Mouse (Mus musculus): Measurements from ENCODE around the gene Dbx2.

The Dbx2 gene

DNA sequence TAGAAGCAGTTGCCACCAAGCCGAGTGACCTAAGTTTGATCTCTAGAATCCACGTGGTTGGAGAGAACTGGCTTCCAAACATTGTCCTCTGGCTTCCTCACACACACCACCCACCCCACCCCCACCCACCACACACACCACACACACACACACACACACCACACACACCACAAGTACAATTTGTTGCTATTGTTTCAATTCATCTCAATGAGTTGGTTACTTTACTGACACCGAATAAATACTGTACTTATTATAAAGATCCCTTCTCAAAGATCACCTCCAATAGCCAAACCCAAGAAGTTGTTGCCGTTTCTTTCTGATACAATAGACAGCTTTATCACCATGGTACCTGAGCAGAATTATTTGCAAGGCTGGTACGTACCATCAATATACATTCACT lies at the start of gene Dbx2:
Dbx2 (minus strand) TSS at position 101 of the 400 bp plus-strand sequence.
- no peak for DNase-seq (ENCODE audit: low read depth, low spot score)

GRCm38 (mm10) chr15:95702206-95702605 lies 46.4 kb upstream of the Dbx2 start:
- DNase-seq (ENCODE audit: low read depth, low spot score): no peak

- no peak for DNase-seq (ENCODE audit: low read depth, low spot score)
Measured at GRCm38 (mm10) chr15:95701573-95701972, 45.8 kb upstream of the Dbx2 start.

- DNase-seq (ENCODE audit: low read depth, low spot score): no peak
Measured at GRCm38 (mm10) chr15:95699371-95699770, 43.6 kb upstream of the Dbx2 start.

GRCm38 (mm10) chr15:95693759-95694158 lies 38.0 kb upstream of the Dbx2 start:
- DNase-seq (ENCODE audit: low read depth, low spot score): no peak

DNA sequence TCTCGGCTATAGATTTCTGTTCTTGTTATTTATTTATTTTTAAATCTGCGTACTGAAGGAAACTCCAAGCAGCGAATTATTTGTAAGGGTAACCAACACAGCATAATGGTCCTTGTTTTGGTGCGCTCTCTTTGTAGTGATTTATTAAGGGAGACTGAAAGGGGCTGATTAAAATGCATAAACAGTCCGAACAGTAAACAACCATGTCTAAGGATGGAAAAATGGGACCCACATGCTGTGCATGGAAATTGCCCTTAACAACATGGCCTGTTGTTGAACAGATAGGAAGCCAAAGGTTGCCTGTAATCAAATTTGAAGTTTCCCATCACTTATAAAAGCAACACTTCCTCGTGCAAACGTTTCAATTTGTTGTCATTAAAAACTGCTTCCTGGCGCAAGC lies 35.8 kb upstream of the Dbx2 start:
- no peak for DNase-seq (ENCODE audit: low read depth, low spot score)

DNA sequence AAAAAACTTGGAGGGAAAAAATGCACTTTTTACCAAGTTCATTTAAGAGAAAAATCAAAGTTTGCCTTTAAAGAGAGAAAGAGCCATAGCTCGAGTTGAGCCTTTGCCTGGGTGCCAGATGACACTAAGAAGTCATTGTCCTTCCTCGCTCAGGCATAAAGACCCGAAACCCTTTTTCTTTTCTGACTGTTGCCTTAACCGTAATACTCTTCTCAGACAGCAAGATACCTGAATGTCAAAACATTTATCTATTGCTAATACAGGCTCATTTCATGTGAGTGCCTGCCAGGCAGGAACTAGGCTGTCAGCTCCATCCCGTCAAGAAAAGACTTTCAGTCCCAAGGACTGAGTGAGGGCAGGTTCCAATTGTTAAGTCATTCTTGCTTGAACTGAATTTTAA lies 35.4 kb upstream of the Dbx2 start:
- no peak for DNase-seq (ENCODE audit: low read depth, low spot score)

DNA sequence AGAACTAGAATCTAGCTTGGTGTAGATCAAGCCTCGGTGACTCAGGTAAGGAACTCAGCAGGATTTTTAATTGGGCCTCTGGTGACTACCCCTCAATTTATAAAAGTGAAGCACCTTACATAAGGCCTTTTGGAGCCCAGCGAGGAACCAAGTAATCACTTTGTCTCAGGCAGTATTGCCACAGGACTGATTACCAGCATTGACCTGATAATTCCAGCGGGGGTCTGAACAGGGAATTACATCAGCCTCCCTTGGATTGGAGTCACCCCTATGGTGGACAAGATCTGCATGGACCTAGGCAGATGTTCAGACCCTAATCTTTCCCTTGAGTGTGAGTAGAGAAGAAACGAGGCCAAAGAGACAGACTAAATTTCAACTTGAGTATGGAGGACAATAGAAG lies 26.9 kb upstream of the Dbx2 start:
- DNase-seq (ENCODE audit: low read depth, low spot score): no peak

- no peak for DNase-seq (ENCODE audit: low read depth, low spot score)
Measured at GRCm38 (mm10) chr15:95675645-95676044, 19.9 kb upstream of the Dbx2 start.

- no peak for DNase-seq (ENCODE audit: low read depth, low spot score)
Measured at GRCm38 (mm10) chr15:95675176-95675575, 19.4 kb upstream of the Dbx2 start.

- DNase-seq (ENCODE audit: low read depth, low spot score): no peak
Measured at GRCm38 (mm10) chr15:95667209-95667608, 11.4 kb upstream of the Dbx2 start.

GRCm38 (mm10) chr15:95665002-95665401 lies 9.2 kb upstream of the Dbx2 start:
- DNase-seq (ENCODE audit: low read depth, low spot score): no peak

- no peak for DNase-seq (ENCODE audit: low read depth, low spot score)
Measured at GRCm38 (mm10) chr15:95661718-95662117, 6.0 kb upstream of the Dbx2 start.

GRCm38 (mm10) chr15:95660368-95660767 lies 4.6 kb upstream of the Dbx2 start:
- no peak for DNase-seq (ENCODE audit: low read depth, low spot score)

DNA sequence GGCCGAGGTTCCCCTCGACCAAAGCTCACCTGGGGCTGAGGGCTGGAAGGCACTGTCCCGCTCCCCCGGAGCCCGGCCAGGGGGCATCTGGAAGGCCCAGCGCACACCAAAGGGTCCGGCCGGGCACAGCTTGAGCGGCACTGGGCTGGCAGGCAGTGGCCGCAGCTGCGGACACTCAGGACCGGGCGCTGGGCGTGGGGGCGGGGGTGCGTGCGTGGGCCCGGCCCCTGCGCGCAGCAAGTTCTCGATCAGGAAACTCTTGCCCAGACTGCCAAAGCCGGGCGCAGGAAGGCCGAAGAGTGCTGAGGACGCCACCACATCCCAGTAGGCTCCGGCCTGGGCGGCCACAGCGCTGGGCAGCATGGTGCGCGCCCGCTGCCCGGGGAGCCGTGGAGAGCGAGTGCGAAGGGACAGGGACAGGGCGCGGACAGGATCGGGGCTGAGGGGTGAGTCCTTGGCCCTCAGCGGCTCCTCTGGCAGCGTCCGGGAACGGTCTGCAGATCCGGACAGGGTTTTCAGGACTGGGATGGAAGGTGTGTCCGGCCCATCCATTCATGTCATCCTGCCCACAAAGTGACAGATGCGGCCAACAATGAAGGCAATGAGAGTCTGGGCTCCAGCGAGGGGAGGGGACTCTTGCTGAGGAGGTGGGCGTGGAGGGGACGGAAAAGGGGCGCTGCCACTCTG lies 1.4 kb downstream of the Dbx2 start:
- DNase-seq (ENCODE audit: low read depth, low spot score): no peak

DNA sequence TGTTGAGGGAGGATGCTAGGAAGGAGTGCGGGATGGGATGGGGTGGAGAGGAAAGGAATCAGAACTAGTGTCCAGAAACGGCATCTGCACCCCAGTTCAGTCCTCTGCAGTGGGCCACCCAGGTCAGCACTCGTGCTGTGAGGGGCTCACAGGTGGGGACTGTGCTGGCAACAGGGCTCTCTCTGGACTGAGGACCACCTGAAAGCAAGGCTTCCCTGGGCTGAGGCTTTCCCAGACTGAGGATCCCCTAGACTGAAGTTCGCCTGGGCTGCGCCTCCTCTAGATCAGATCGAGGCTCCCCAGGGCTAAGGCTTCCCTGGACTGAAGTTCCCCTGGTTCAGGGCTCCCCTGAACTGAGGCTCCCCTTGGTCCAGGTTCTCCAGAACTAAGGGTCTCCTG lies 1.9 kb downstream of the Dbx2 start:
- no peak for DNase-seq (ENCODE audit: low read depth, low spot score)

DNA sequence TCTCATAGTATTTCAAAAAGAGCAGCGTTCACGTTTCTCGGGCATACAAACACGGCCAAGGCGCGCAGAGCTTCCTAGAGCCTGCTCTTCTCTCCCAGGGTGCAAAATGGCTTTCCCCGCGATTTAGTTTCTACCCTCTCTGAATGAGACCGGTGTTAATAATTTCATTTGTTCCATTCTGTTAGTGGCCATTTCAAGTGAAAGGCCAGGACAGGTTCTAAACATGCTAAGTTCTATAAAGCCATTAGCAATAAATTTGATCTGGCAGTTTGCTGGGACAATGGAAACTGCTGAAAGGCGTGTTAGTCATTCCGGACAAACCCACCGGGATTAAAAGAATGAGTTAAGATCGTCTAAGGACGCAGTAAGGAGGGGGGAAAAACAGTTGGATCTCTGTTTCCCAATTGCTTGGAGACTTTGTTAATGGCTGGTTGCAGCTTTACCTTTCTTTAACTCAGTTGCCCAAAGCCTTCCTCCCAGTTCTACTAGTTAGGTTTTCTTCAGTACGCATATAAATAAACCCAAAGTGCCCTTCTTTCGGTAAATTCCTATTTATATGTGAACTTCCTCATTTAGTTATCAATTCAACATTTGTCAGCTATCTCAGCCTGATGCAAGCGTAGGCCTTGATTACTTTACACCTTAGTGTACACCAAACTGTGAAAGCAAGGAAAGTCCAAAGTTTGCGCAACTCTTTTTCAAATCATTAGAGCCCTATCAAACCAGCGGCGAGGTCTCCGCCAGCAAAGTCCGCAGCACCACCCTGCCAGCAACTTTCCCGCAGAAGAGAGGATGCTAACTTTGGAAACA lies 2.7 kb downstream of the Dbx2 start:
- no peak for DNase-seq (ENCODE audit: low read depth, low spot score)

GRCm38 (mm10) chr15:95651824-95652223 lies 3.9 kb downstream of the Dbx2 start:
- DNase-seq (ENCODE audit: low read depth, low spot score): no peak

GRCm38 (mm10) chr15:95643505-95644029 lies 12.2 kb downstream of the Dbx2 start:
- no peak for DNase-seq (ENCODE audit: low read depth, low spot score)

- DNase-seq (ENCODE audit: low read depth, low spot score): no peak
Measured at GRCm38 (mm10) chr15:95640347-95640746, 15.4 kb downstream of the Dbx2 start.

GRCm38 (mm10) chr15:95639829-95640134 lies 16.0 kb downstream of the Dbx2 start:
- no peak for DNase-seq (ENCODE audit: low read depth, low spot score)

- no peak for DNase-seq (ENCODE audit: low read depth, low spot score)
Measured at GRCm38 (mm10) chr15:95639115-95639828, 16.5 kb downstream of the Dbx2 start.

Data from CD4-positive helper T cell, adult 2 months (primary cell).